Mouse (Mus musculus) cerebellum, adult 2 months (tissue): ENCODE measurements around the gene Tm7sf2.

ENCODE experiments used
- CTCF ChIP-seq: fragments of 200-500 bp; IDR thresholded peaks from 2 replicates; pipeline ENCODE4 v1.5.1; 2011; ENCODE audit warnings: low read depth, mild to moderate bottlenecking, control low read depth, low read length, moderate library complexity, borderline replicate concordance; ENCODE audit not compliant: insufficient read depth
- POLR2A ChIP-seq: fragments of 200-500 bp; IDR thresholded peaks from 2 replicates; pipeline ENCODE4 v1.6.1; 2011; ENCODE audit warnings: low read length, control low read depth, borderline replicate concordance; ENCODE audit not compliant: insufficient read depth

DNA sequence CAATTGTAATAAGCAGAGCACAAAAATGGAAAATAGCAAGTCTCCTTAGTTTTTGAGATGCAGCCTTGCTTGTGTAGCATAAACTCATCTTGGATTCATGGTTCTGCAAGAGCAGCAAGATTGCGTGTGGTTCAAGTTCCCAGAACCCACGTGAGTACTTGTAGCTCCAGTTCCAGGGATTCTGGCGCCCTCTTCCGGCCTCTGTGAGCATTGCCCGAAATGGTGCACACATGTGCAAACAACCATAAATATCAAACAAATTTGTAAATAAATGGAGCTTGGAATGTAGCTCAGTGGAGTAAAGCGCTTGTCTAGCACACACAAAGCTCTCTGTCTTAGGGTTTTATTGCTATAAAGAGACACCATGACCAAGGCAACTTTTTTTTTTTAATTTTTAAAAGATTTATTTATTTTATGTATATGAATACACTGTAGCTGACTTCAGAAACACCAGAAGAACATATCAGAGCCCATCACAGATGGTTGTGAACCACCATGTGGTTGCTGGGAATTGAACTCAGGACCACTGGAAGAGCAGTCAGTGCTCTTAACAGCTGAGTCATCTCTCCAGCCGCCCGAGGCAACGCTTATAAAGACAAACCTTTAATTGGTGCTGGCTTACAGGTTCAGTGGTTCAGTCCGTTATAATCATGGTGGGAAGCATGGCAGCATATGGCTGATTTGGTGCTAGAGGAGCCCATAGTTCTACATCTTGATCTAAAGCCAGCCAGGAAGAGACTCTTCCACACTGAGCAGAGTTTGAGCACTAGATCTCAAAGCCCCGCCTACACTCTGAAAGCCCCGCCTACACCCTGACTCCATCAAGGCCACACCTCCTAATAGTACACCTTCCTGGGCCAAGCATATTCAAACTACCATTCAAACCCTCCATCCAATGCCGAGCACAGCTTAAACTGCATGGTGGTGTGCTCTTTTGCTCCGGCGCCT, 49.8 kb downstream of the Tm7sf2 start:
- TF ChIP-seq CTCF (peak; percentile 93), POLR2A (no peak)
